Mouse (Mus musculus) lung, postnatal 4 days (tissue): ENCODE results near the gene Ckap2l.

ENCODE experiments used
- DNase-seq, 2 experiments: peaks; one replicate each; pipeline ENCODE4 v3.0.0; 2021

The Ckap2l gene

GRCm38 (mm10) chr2:129296671-129297588, at the start of gene Ckap2l:
TSS of gene Ckap2l (minus strand) at chr2:129297212.
- DNase-seq = peak; percentile 98

- peak; percentile 43 for DNase-seq
These were observed 41.2 kb upstream of the Ckap2l start for GRCm38 (mm10) chr2:129338138-129338621.

- no peak for DNase-seq
These were observed 36.5 kb upstream of the Ckap2l start for GRCm38 (mm10) chr2:129333471-129333870.

GRCm38 (mm10) chr2:129330540-129330939, 33.5 kb upstream of the Ckap2l start:
- peak; percentile 29 to 54 for DNase-seq

GRCm38 (mm10) chr2:129330024-129330423, 33.0 kb upstream of the Ckap2l start:
- DNase-seq = no peak

GRCm38 (mm10) chr2:129328238-129328637, 31.2 kb upstream of the Ckap2l start:
- DNase-seq = peak in 1 of 2 experiments; percentile 17

- DNase-seq = no peak
These were observed 27.2 kb upstream of the Ckap2l start for GRCm38 (mm10) chr2:129324216-129324615.

- no peak for DNase-seq
These were observed 25.2 kb upstream of the Ckap2l start for GRCm38 (mm10) chr2:129322117-129322635.

- DNase-seq = peak in 1 of 2 experiments; percentile 32
These were observed 23.1 kb upstream of the Ckap2l start for GRCm38 (mm10) chr2:129320033-129320605.

GRCm38 (mm10) chr2:129315831-129316230, 18.8 kb upstream of the Ckap2l start:
- peak; percentile 50 to 59 for DNase-seq

GRCm38 (mm10) chr2:129314880-129315279, 17.9 kb upstream of the Ckap2l start:
- DNase-seq = no peak

GRCm38 (mm10) chr2:129313934-129314333, 16.9 kb upstream of the Ckap2l start:
- DNase-seq = no peak

GRCm38 (mm10) chr2:129309836-129310235, 12.8 kb upstream of the Ckap2l start, which contains the start of gene Il1a:
TSS of gene Il1a (minus strand) at chr2:129309972.
- no peak for DNase-seq

- no peak for DNase-seq
These were observed 9.0 kb upstream of the Ckap2l start for GRCm38 (mm10) chr2:129306020-129306419.

- peak in 1 of 2 experiments; percentile 33 for DNase-seq
These were observed 574 bp upstream of the Ckap2l start for GRCm38 (mm10) chr2:129297589-129297982.

- no peak for DNase-seq
These were observed 926 bp downstream of the Ckap2l start for GRCm38 (mm10) chr2:129296086-129296485.

GRCm38 (mm10) chr2:129295075-129295474, 1.9 kb downstream of the Ckap2l start:
- no peak for DNase-seq

- no peak for DNase-seq
These were observed 23.2 kb downstream of the Ckap2l start for GRCm38 (mm10) chr2:129273823-129274222.

- no peak for DNase-seq
These were observed 26.4 kb downstream of the Ckap2l start for GRCm38 (mm10) chr2:129270621-129271020.

GRCm38 (mm10) chr2:129269986-129270385, 27.0 kb downstream of the Ckap2l start:
- DNase-seq = no peak

GRCm38 (mm10) chr2:129269161-129269643, 27.8 kb downstream of the Ckap2l start:
- no peak for DNase-seq

GRCm38 (mm10) chr2:129267738-129268137, 29.3 kb downstream of the Ckap2l start:
- DNase-seq = no peak

GRCm38 (mm10) chr2:129265316-129265715, 31.7 kb downstream of the Ckap2l start:
- DNase-seq = no peak
